Mouse (Mus musculus) embryonic facial prominence, embryonic 11.5 days (tissue): Measurements from ENCODE around the gene Olfr721-ps1. TPM values are rescaled to one million over a fixed set of nuclear protein-coding genes. Genes with fewer than 3 reads are reported as not detected.

ENCODE experiments used
- ATAC-seq: fragments of 200-750 bp; cut with Nextera tagmentation; replicated peaks from 2 replicates; pipeline ENCODE4 v1.8.0; 2017; ENCODE audit warnings: low read depth; ENCODE audit not compliant: insufficient number of reproducible peaks, low FRiP score, low TSS enrichment
- DNase-seq: peaks from one replicate; pipeline ENCODE4 v3.0.0-alpha.2; 2015; ENCODE audit warnings: low spot score
- H3K27ac ChIP-seq: fragments of 300-500 bp; sonication (generic); replicated peaks from 2 replicates; pipeline ENCODE4 v1.5.1; 2014; ENCODE audit warnings: mild to moderate bottlenecking, low read depth, low read length, control low read depth
- H3K27me3 ChIP-seq: fragments of 300-500 bp; sonication (generic); 2 replicates; pipeline ENCODE4 v1.6.1; 2014; ENCODE audit warnings: mild to moderate bottlenecking, low read length, moderate library complexity, mixed read lengths; ENCODE audit not compliant: control insufficient read depth, insufficient read depth
- H3K36me3 ChIP-seq: fragments of 300-500 bp; sonication (generic); replicated peaks from 2 replicates; pipeline ENCODE4 v1.6.1; 2014; ENCODE audit warnings: low read depth, mild to moderate bottlenecking, low read length, moderate library complexity, mixed read lengths; ENCODE audit not compliant: control insufficient read depth, insufficient read depth
- H3K4me1 ChIP-seq: fragments of 300-500 bp; sonication (generic); 2 replicates; pipeline ENCODE4 v1.6.1; 2014; ENCODE audit warnings: low read length, mixed read lengths; ENCODE audit not compliant: control insufficient read depth, insufficient read depth
- H3K4me2 ChIP-seq: fragments of 300-500 bp; sonication (generic); 2 replicates; pipeline ENCODE4 v1.6.1; 2014; ENCODE audit warnings: low read depth, mild to moderate bottlenecking, control low read depth, low read length, moderate library complexity
- H3K4me3 ChIP-seq: fragments of 300-500 bp; sonication (generic); 2 replicates; pipeline ENCODE4 v1.5.1; 2014; ENCODE audit warnings: low read depth, low read length, control low read depth
- H3K9ac ChIP-seq: fragments of 300-500 bp; sonication (generic); replicated peaks from 2 replicates; pipeline ENCODE4 v1.6.1; 2014; ENCODE audit warnings: mild to moderate bottlenecking, control low read depth, low read length
- H3K9me3 ChIP-seq: fragments of 300-500 bp; sonication (generic); replicated peaks from 2 replicates; pipeline ENCODE4 v1.6.1; 2016; ENCODE audit warnings: mild to moderate bottlenecking, low read length, inconsistent platforms, mixed read lengths; ENCODE audit not compliant: control insufficient read depth
- WGBS: fragments of 180-500 bp; shearing (Covaris S2); extraction: QIAGEN DNeasy Blood & Tissue Kit; methylation state at CpG from one replicate; pipeline ENCODE4 v1.1.7; 2014; 5-methylcytosine and 5-hydroxymethylcytosine counted together
- polyA plus RNA-seq: library from polyadenylated mRNA; unstranded; fragments of >200 nt; fragmentation: Nextera tagmentation; extraction: Ambion mirVana; gene quantifications from 2 replicates; pipeline ENCODE4 v1.2.1, GENCODE M21; 2014

The Olfr721-ps1 gene
- polyA plus RNA-seq, 1 experiment from 2014 or later = not detected

DNA sequence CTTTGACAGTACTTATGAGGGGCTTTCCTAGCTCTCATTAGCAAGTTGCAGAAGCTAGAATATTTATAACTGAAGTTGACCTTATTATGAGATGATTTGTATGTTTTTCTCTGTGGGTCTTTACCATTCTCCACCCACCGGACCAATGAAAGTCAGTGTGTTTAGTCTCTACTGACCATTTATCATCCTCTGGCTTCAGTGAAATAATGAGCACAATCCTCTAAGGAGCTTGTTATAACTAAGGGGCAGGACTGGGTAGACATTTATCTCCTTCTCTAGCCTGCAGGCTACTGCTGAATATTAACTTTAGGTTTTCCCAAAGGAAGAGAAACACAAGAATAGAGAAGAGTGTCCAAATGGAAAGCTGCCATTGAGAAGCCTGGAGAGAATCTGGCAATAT, 5.6 kb upstream of the Olfr721-ps1 start:
- H3K27ac ChIP-seq = no peak overlapping the region
- no peak for ATAC-seq

DNA sequence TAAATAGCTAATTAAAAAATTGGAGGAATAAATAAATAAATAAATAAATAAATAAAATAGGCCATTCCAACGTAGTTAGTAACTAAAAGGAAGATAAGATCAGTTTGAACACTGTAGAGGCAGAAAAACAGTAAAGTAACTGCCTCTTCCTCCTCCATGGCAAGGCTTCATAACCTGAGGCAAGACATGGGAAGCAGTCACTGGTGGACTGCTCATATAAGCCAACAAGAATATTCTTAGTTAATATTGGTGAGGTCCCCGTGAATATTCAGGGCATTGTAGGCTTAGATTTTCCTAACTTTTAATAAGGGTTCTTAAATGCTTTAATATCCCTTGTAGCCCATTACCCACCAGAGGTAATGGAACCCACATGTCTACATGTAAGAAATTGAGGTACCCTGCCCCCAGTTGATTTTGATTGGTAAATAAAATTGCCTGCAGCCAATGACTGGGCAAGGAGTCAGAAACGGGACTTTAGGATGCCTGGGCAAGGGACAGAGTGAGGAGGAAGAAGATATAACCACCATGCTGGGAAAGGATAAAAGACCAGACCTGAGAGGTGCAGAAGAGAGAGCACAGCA, 35.1 kb downstream of the Olfr721-ps1 start:
- Histone ChIP-seq H3K9ac (no peak overlapping the region), H3K4me3 (no peak overlapping the region), H3K36me3 (no peaks in the 10 kb centered on the region), H3K4me2 (no peak overlapping the region), H3K9me3 (no peaks in the 10 kb centered on the region), H3K27me3 (no peaks in the 10 kb centered on the region), H3K4me1 (no peaks in the 10 kb centered on the region), H3K27ac (no peak overlapping the region)
- DNase-seq = no peak
- ATAC-seq = no peak
- WGBS = 76% methylated on average over 3 of the region's 3 CpGs

More for the DNA sequence above, 5.6 kb upstream of the Olfr721-ps1 start:
- no peak overlapping the region for H3K4me2 ChIP-seq
- H3K36me3 ChIP-seq = no peaks in the 10 kb centered on the region
- no peaks in the 10 kb centered on the region for H3K4me1 ChIP-seq
- H3K4me3 ChIP-seq = no peak overlapping the region
- H3K9me3 ChIP-seq = no peaks in the 10 kb centered on the region
- no peaks in the 10 kb centered on the region for H3K27me3 ChIP-seq
- no peak for DNase-seq
- 91% methylated on average over 1 of the region's 1 CpGs for WGBS
- no peak overlapping the region for H3K9ac ChIP-seq

Other genes with a start within 250 kb of the Olfr721-ps1 start
- not detected in 2 replicates for gene Olfr720, start 214.5 kb upstream of the Olfr721-ps1 start, polyA plus RNA-seq
- not detected in 2 replicates for gene Olfr31, start 78.5 kb upstream of the Olfr721-ps1 start, polyA plus RNA-seq
- 1.4 and 3.8 TPM in 2 replicates for gene Il3ra, start 55.0 kb upstream of the Olfr721-ps1 start, polyA plus RNA-seq